Mouse (Mus musculus) left cerebral cortex, adult 2 months (tissue): ENCODE data around the gene Tbc1d1. TPM values are rescaled to one million over a fixed set of nuclear protein-coding genes. Genes with fewer than 3 reads are reported as not detected.

Source experiments
- DNase-seq, 2 experiments: peaks; one replicate each; pipeline ENCODE4 v3.0.0; 2021 to 2022; ENCODE audit warnings: low spot score in 2 of 2, mixed read lengths in 1 of 2; ENCODE audit errors: extremely low spot score in 1 of 2
- H3K27ac ChIP-seq: fragments of 200-600 bp; 2 replicates; pipeline ENCODE4 v1.8.1; 2022
- H3K4me3 ChIP-seq: fragments of 200-600 bp; 2 replicates; pipeline ENCODE4 v1.8.1; 2022
- CTCF ChIP-seq: fragments of 200-600 bp; IDR thresholded peaks from 2 replicates; pipeline ENCODE4 v1.8.1; 2022; ENCODE audit warnings: antibody characterized with exemption, mild to moderate bottlenecking, moderate library complexity
- intact Hi-C: fragments of 180-260 bp; cut with DNase I; formaldehyde crosslinking; loops from one replicate; pipeline ENCODE4 v1.15.1; 2025
- total RNA-seq, 2 experiments: library from RNA; stranded (reverse); gene quantifications; 2 replicates each; pipeline ENCODE4 v1.2.3; 2021

Tbc1d1 gene
- total RNA-seq, 2 experiments from 2014 or later: 20.2 to 24.6 TPM

DNA sequence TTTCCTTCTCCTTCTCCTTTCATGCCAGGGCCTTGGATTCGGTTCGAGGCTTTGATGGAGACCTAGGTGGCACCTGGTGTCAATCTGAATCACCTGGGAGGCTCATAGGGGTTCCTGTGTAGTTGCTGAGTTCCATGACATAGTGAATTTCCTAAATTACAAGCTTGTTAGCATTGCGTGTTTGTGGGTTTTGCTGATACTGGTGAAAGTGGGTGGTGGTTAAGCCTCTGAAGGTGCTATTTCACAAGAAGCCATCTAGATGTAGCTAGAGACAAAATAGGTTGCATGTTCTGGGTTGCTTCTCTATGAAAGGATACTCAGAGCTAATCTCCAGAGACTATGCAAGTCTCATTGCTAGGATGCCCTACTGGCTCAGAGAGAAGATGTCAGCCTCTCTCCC is 56.5 kb downstream of the Tbc1d1 start:
- H3K4me3 ChIP-seq: no peak overlapping the region
- H3K27ac ChIP-seq: no peak overlapping the region
- intact Hi-C loops: no loop called here
- DNase-seq: no peak
- no peak for TF ChIP-seq CTCF

DNA sequence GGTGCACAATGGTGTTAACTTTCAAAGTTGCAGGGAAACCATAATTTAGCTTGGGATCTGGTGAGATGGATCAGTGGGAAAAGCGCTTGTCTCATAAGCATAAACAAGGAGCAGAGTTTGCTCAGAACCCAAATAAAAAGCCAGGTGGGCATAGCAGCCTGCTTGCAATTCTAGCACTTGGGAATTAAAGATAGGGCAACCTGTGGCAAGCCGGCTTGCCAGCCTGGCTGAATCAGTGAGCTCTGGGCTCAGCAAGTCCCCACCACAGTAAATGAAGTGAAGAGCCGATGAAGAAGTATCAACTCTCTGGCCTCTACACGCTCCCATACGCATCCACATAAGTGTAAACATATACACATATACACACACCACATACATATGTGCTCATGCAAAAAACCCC is 59.7 kb downstream of the Tbc1d1 start:
- no peak for DNase-seq
- no peak for TF ChIP-seq CTCF
- H3K4me3 ChIP-seq: no peak overlapping the region
- intact Hi-C loops: no loop called here
- H3K27ac ChIP-seq: no peak overlapping the region

DNA sequence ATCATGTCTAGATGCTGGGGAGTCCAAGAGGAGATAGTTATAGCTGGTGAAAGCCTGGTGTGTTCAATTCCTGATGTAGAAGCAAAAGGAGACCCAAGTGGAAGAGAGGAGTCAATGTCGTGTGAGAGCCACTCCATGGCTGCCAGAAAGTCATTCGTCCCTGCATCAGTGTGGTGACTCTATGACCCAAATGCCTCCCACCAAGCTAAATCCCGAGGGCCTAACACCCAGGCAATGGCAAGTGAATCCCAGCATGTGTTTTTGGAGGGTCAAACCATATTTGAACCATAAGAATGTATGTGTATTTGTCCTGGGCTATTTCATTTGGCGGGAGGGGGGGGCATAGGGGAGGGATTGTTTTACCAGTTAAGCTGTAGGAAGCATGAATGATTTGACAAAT is 60.2 kb downstream of the Tbc1d1 start:
- intact Hi-C loops: no loop called here
- no peak overlapping the region for H3K4me3 ChIP-seq
- no peak for DNase-seq
- no peak overlapping the region for H3K27ac ChIP-seq
- TF ChIP-seq CTCF: no peak

DNA sequence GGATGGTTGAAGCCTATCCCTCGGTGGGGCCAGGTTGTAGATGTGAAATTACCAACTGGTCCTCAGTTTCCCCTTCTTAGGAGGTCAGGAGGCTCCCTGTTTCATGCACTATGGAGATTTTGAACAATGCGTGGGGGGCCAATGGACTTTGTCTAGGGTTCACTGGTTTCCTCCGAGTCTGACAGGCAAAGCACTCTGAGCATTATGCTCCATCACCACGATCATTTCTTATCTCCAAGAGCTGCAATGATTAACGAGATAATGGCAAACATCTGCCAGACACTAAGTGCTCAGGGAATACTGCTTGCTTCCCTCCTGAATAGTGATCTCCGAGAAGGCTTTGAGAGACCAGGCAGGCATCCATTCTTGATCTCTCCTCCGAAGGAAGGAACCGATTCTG is 61.2 kb downstream of the Tbc1d1 start:
- Histone ChIP-seq H3K4me3 (no peak overlapping the region), H3K27ac (no peak overlapping the region)
- intact Hi-C loops: no loop called here
- DNase-seq: no peak
- no peak for TF ChIP-seq CTCF

DNA sequence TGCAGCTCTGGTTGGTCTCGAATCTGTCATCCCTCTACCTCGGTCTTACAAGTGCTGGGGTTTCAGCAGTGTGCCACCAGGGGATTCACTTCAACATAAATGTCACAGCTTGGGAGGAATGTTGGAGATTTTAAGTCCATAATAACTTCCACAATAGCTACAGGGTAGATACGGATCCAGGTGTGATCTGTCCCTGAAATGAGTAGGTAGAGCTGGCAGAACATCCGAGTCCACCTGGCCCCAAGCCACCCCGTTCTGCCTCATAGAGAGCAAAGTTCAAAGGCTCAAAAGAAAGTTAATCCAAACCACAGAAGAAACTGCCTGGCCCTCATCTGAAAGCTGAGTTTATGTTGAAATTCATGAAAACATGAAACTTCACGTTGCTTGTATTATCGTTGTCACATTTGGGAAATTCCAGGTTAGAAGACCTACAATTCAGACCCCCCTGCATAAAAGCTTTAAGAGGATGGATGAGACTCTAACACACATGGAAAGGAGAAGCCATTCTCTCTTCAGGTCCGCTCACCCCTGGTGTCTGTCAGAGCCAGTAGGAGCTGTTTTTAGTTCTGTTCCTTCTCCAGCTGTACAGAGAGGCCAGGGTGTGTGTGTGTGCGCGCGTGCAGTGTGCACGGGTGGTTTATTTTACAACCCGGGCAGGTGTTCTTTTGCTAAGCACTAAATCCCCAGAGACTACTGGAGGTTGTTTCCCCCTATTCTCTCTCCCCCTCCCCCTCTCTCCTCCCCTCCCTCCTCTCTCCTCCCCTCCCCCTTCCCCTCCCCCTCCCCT is 61.9 kb downstream of the Tbc1d1 start:
- intact Hi-C loops: no loop called here
- no peak overlapping the region for H3K4me3 ChIP-seq
- no peak overlapping the region for H3K27ac ChIP-seq
- DNase-seq: no peak
- TF ChIP-seq CTCF: no peak

DNA sequence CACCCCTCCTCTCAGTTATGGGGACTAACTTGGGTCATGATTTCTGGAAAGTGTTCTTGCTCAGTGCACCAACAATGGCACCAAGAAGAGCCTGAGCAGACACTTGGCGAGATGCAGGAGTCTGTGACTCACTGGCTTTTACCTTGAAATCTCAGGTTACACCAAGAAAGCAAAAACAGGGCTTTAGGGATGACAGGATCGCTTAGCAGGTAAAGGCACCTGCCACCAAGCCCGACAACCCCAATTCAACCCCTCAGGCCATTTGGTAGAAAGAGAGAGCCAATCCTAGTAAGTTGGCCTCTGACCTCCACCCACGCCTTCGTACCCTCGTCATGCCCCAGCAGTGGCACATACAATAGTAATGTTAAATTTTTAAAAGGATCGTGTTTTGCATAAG is 62.5 kb downstream of the Tbc1d1 start:
- TF ChIP-seq CTCF: no peak
- no peak for DNase-seq
- intact Hi-C loops: no loop called here
- Histone ChIP-seq H3K4me3 (no peak overlapping the region), H3K27ac (no peak overlapping the region)

DNA sequence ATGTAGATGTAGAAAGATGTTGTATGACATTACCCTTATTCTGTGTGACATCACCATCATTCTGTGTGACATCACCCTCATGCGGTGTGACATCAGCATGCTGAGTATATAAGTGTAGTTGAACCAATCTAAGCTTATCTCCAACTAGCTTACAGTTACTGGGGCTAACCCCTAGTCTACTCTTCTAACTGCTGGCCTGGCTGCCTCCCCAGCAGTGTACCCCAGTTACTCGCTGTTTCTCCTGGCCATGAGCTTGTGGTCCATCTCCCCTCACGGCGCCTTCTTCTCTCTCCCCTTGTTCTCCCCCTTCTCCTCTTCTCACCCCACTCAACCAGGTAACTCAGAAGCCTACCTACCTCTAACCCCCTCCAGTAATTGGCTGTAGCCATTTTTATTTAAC is 64.7 kb downstream of the Tbc1d1 start:
- DNase-seq: no peak
- TF ChIP-seq CTCF: no peak
- Histone ChIP-seq H3K4me3 (no peak overlapping the region), H3K27ac (no peak overlapping the region)
- intact Hi-C loops: no loop called here

DNA sequence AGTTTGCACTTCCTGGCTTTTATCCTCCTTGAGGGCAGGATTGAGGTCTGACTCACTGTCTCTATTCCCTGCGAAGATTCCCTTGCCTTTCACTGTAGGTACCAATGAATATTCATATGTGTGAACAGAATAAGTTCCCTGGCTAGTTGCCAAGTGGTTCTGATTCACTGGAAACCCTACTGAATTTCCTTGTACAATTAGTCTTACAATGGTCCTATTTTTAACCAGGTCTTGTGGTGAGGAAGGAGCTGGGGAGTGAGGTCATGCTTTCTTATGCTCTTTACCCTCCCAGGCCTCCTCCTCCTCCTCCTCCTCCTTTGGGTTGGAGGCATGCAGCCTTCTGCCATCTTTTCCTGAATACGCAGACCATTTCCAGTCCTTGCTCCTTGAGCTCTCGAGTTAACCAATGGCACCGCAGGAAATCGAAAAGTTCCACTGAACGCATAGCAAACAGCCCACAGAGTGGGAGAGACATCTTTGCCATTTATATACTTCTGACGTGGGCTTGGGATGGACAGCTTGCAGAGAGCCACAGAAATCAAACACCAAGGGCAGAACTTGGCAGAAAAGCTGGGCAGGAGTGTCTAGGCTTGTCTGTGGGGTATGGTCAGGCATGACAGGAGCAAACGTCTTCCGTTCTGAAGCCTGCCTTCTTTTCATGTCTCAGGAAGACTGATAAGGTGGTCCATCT is 68.8 kb downstream of the Tbc1d1 start:
- DNase-seq: peak in 1 of 2 experiments; percentile 32
- intact Hi-C loops: no loop called here

DNA sequence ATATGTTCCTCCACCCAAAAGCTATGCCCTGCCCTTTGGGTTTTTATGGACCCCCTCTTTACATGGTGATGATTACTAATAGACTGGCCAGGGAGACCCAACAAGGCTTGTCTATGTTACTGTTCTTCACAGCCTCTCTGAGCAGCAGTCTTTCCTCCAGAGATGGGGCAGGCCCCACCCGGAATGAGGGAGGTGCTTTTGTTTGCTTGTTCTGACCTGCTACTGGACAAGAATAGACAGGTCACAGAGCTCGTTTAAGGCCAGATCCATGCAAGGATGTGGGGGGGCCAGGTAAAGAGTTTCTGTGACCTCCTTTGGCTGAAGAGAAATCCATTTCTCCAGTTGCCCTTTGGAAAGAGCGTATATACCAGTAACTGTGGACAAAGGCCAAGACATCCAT is 72.1 kb downstream of the Tbc1d1 start:
- Histone ChIP-seq H3K4me3 (no peak overlapping the region), H3K27ac (no peak overlapping the region)
- DNase-seq: no peak
- TF ChIP-seq CTCF: no peak
- intact Hi-C loops: no loop called here

More for the DNA sequence above, 68.8 kb downstream of the Tbc1d1 start:
- TF ChIP-seq CTCF: no peak
- Histone ChIP-seq H3K4me3 (no peak overlapping the region), H3K27ac (no peak overlapping the region)

DNA sequence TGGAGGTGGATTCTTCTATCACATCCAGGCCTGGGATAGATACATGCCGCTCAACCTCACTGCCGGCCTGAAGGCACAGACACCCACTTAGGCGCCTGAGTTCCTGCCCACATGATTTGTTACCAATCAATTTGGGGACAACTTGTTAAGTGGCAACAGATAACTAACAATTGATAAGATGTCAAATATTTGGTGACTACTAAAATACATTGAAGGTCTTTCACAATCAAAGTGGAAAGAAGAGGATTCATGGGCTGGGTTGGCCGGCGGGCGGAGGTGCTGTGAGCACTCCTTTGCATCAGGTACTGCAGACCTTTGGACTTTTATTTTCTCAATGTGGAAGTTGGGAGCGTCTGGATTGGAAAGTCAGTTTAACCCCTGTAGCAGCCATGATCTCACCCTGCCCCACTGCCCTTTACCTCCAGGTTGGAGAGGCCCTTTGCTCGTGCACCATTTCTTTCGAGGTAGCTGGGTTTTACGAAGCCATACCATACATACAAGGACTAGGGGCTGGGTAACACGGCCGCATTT is 73.3 kb downstream of the Tbc1d1 start:
- H3K27ac ChIP-seq: no peak overlapping the region
- intact Hi-C loops: no loop called here
- peak overlapping the region; percentile 64; the same call in 1 of the 2 replicates for H3K4me3 ChIP-seq
- no peak for TF ChIP-seq CTCF
- no peak for DNase-seq

DNA sequence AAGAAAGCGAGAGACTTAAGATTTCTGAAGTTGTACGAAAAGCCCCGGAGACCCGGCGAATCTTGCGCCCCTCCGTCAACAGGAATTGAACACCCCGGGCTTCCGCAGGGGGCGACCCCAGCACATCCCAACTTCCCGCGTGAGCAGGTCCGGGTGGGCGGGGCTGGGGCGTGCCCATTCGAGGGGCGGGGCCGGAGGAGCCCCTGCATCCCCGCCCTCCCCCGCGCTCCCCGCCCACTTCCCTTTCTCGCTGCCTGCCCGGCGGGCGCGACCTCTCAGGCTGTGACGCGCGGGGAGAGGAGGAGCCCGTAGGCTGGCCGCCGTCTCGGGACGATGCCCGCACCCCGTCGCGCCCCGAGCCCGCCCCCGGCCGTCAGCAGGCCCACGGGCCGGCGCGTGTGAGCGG is 74.0 kb downstream of the Tbc1d1 start:
- Histone ChIP-seq H3K4me3 (peak overlapping the region; percentile 64), H3K27ac (no peak overlapping the region)
- intact Hi-C loops: no loop called here
- TF ChIP-seq CTCF: no peak; the same call in 1 of the 2 replicates
- peak; percentile 59 to 74 for DNase-seq

DNA sequence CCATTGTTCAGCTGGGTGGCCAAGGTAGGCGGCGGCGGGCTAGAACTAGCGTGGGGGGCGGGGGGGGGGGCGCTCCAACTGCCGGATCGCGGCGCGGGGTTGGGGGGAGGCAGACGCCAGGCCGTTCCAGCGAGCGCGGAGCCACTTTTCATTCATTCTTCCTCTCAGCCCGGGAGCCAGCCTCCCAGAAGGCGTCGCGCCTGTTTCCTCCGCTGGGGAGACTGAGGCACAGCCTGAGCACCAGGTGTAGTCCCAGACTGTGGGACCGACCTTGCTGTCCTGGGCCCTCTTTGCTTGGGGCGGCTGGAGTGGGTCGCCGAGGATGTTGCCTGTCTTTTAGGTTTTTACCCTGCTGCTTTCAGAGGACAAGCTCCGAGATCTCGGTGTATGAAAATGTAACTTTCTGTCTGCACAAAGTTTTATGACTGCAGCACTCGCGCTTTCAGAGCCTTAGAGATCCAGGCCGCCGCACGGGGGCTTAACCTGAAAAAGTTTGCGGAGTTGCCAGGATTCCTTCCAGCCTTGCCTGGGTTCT is 74.5 kb downstream of the Tbc1d1 start:
- H3K4me3 ChIP-seq: peak overlapping the region; percentile 64
- no peak overlapping the region for H3K27ac ChIP-seq
- no peak for TF ChIP-seq CTCF
- intact Hi-C loops: no loop called here
- DNase-seq: peak; percentile 19 to 24
